Mouse (Mus musculus) heart, adult 8-10 months (tissue): ENCODE measurements around the gene Dlst. TPM values are rescaled to one million over a fixed set of nuclear protein-coding genes. Genes with fewer than 3 reads are reported as not detected.

ENCODE experiments used
- DNase-seq: peaks from one replicate; pipeline ENCODE4 v3.0.0; 2022; ENCODE audit warnings: low spot score
- total RNA-seq, 4 experiments: library from RNA; stranded (reverse); gene quantifications; 2 replicates each; pipeline ENCODE4 v1.2.4; 2022

Gene Dlst
- total RNA-seq, 4 experiments from 2014 or later, result 715 to 820 (median 788) TPM

- no peak for DNase-seq
Observed at GRCm38 (mm10) chr12:85150321-85151001, 39.8 kb downstream of the Dlst start.

DNA sequence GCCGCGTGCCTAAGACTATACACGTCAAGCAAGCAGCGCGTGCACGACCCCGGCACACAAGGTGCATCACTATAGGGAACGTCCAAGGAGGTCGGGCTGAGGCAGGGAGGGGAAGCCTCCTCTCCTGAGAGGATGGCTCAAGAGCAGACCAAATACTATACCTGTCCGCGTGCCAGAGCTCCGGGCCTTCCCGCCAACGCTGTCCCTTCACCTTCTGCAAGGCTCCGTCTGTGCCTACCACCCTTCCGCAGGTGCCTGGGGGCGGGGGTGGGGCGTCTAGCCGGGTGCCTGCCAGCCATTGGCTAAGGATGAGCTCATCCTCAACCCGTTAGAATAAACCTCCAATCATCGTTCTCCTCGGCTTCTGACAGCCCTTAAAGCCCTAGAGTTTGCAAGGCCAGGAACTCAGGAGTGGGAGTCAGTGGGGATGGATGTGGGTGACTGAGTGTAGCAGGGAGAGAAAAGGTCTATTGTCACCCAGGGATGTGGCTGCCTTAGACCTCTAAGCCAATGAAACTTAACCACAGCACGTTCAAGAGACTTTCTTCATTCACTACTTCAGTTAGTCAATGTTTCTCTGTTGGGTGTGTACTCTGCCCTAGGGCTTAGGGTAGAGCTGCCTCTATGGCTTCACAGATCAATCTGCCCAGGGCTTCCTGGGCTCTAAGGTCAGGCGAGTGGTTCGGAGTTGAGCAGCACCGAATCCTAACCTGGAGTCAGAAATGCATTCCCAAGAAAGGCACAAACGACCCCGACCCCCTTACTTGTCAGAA is 40.6 kb downstream of the Dlst start, which contains the start of gene Rps6kl1:
Rps6kl1 (minus strand) TSS at position 263 of the 773 bp plus-strand sequence.
- no peak for DNase-seq

GRCm38 (mm10) chr12:85153011-85153410 is 42.4 kb downstream of the Dlst start:
- DNase-seq, result no peak

DNA sequence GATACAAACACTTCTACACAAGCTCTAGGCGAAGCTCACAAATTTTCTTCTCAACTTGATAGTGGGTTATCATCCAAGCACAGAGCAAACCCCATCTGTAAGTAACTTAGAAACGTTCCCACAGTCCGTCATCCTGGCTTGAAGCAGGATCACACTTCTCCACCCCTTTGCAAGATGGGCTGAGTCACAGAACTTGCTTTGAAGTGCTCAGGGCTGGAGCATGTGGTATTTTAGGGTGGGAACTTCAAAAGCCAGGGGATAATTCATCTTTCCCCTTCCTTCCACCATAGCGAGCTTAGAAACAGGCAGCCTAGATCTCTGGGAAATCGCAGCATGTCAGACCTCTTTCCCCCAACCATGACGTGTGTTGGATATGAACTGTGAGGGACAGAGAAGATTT is 45.7 kb downstream of the Dlst start:
- DNase-seq, result no peak

DNA sequence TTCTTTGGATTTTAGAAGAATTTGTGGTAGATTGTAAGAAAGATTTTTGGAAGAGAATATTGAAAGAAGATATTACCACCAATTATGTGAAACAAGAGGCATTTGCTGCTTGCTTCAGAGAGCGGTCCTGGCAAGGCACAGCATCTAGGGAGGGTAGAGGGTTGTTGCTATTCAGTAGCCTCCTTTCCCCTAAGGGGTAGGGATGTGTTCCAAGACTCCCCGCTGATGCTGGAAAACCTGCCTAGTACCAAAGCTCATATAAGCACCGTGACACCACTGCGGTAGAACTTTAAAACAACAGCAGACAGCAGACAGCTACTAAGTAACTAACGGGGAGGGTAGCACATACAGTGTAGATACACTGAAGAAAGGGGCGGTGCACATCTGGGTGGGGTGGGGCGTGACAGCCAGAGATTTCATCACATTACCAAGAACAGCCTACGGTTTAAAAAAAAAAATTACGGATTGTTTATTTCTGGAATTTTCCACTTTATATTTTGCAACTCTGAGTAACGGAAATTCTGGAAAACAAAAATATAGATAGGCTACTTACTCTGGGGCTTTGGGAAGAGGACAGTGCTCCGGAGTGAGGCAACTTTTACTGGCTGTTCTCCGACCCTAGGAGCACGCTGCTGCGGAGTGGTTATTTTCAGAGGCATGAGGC is 47.3 kb downstream of the Dlst start:
- no peak for DNase-seq

DNA sequence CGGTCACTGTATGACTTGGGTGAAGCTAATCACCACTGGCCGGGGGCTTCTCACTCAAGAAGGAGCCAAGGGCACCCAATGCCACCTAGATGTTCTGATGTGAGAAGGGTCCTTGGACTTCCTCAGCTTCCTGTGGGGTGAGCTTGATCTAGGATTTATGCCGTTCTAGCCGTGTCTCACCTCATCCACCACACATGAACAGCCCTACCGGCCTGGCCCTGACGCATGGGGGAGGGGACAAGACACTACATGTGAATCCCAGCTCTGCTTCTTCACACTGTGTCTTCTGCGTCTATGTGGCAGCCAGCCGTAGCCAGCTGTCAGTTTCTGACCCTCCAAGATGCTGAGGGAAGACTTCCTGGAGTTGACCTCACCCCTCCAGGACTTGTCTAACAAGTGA is 48.2 kb downstream of the Dlst start:
- DNase-seq, result no peak

- DNase-seq, result peak; percentile 75
Observed at GRCm38 (mm10) chr12:85159592-85159991, 49.0 kb downstream of the Dlst start.

GRCm38 (mm10) chr12:85164996-85165395 is 54.4 kb downstream of the Dlst start:
- DNase-seq, result peak; percentile 59

- DNase-seq, result no peak
Observed at GRCm38 (mm10) chr12:85166631-85167030, 56.0 kb downstream of the Dlst start.

DNA sequence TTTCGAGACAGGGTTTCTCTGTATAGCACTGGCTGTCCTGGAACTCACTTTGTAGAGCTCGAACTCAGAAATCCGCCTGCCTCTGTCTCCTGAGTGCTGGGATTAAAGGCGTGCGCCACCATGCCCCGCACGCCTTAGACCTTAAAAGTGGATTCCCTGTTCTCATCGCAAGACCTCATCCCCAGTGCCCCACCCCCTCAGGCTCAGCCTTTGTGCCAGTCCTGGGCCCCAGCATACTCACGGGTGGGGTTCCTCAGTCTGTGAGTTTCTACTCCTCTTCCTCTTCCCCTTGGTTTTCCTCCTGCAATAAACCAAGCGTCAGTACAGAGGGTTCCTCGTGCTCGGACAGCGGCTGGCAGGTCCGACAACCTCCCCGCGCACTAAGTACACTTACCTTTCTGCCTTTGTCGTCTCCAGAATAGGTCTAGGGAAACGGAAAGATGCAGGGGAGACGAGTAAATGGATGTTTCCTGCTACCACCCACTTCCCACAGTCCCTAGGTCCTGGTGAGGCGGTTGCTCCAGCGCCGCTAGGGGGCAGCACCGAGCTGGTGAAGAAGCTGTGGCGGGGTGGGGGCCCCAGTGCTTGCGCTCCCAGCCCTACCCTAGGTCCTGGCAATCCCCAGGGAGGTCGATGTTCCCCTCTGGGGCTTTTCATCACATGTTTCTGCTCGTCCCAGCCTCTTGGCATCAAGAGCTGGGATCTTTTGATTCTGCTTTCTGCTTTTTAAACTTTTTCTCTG is 58.7 kb downstream of the Dlst start:
- DNase-seq, result peak; percentile 86

GRCm38 (mm10) chr12:85169877-85170276 is 59.2 kb downstream of the Dlst start:
- no peak for DNase-seq

DNA sequence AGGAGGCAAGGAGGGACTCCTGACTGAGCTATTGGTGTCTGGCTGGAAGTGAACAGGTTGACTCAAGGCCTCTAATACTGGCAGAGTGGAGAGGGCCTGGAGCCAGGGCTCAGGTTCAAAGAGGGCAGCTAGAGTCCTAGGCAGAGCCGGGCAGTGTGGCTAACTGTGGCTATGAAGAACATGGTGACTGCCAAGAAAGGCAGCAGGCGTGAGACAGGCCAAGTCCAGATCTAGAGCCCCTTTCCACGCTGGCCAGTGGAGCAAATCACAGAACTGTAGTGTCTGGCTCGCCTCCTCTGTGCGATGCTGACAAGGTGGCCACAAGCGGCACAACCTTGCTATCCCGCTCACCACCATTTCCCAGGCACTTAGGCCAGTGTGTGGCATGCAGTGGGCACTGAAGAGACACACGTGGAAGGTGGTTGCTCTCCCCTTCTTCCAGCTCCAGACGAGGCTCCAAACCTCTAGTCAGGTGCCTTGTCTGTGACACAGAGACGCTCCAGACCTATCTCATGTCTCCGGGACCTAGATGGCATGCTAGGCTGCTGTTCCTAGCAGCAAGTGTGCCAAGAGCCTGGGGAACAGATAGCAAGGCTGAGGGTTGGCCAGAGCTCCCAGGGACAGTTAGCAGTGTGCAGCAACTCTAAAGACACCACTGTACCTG is 59.8 kb downstream of the Dlst start:
- peak; percentile 53 for DNase-seq

DNA sequence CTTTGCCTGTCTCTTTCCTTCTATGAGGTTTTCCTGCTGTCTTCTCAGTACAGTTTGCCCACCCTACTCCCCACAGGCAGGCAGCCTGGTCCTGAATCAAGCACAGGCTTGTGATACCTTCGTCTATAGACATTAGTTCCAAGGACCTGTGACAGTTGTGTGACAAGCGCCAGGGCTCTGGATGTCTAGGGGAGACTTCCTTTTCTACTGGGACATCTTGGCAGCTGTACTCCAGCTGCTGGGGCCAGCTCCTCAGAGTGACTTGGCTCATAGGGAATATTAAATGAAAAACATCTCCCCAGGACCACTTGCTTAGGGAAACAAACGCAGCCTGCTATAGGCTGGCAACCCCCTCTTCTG is 60.3 kb downstream of the Dlst start:
- no peak for DNase-seq

GRCm38 (mm10) chr12:85174016-85174415 is 63.4 kb downstream of the Dlst start:
- no peak for DNase-seq

GRCm38 (mm10) chr12:85175087-85175675 is 64.5 kb downstream of the Dlst start:
- DNase-seq, result no peak

DNA sequence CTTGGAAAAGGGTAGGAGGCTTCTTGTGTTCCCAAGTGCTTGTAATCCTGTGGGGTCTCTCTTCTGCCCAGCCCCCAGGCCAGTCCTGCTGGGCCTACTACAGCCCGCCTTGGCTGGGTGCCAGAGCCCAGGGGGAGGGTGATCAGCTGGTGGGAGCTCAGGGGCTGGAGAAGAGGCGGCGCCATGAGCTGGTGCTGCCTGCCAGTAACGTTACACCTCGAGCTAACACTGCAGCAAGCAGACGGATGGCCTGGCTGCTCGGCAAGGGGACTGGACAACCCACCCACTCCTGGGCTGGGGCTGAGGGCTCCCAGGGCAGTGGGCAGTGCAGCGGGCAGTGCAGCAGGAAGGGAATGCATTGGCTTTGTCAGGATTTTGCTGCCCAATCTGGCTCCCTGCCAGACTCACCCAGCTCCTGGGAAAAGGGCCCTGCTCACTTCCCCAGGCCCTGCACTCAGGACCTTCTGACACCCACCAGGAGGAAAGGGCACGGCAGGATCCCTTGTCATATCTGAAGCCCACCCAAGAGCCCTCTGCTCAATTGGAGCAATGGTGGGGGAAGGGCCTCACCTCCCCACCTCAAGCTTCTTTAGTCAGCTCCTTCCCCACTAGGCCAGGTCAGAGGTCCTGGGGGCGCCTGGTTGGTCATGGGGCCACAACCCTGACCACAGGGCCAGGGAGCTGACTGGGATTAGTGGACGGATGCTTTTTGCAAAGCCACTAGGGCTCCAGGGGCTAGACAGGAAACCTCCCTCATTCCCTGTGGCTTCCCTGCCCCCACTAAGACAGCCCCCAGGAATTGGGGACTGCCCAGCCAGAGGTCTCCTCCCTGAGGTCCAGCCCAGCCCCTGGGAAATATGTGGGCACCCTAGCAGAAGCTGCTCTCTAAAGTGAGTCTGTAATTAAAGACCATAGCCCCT is 65.6 kb downstream of the Dlst start:
- DNase-seq, result no peak

GRCm38 (mm10) chr12:85176846-85177523 is 66.4 kb downstream of the Dlst start:
- peak; percentile 55 for DNase-seq

GRCm38 (mm10) chr12:85177740-85178239 is 67.2 kb downstream of the Dlst start, which contains the start of gene Pgf:
TSS of gene Pgf (minus strand) at chr12:85177790.
- DNase-seq, result no peak

DNA sequence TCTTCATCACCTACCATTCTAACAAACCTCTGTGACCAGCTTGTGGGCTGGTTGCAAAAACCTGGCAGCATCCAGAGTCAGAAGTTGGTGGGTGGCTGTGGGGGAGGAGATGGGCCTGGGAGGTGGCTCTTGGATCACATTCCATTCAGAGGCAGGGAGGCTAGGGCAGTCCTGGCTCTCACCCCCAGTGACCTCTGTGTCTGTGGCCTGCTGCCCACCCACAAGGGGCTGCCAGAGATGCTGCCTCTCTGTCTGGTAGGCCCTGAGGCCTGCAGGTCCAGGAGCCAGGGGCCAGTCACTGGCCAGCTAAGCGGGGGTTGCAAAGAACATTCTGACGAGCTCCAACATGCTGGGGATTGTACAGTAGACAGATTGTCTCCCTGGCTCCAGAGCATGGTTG is 67.7 kb downstream of the Dlst start:
- no peak for DNase-seq
